Mouse (Mus musculus): ENCODE results near the gene Lcn4.

Lcn4 gene

DNA sequence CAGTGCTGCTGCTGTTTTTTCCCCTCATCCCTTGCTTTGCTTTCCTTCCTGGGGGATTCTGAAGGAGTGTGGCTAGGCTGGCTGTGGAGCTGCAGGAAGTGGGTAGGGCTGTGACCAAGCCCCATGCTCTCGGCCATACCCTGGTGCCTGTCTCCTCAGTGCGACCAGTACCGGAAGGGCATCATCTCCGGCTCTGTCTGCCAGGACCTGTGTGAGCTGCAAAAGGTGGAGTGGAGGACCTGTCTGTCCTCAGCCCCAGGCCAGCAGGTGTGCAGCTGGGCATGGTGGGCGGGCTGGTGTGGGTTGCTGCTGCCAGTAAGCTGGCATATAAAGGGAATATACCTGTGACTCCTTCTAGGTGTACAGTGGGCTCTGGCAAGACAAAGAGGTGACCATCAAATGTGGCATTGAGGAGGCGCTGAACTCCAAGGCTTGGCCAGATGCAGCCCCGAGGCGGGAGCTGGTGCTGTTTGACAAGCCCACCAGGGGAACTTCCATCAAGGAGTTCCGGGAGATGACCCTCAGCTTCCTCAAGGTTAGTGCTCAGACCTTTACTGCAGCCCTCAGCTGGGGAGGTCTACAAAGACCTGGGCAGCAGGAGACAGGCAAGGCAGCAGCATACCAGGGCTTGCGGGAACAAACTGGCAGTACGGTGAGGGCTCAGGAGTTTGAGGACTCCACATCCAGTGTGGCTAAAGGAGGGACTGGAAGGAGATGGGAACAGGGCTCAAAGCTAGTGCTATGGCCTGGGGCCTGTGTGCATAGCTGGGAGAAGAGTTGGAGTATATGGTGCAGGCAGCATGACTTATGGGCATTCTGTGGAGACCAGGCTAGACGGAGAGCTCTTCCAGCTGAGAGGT, 36.2 kb downstream of the Lcn4 start:
- no peak for DNase-seq (ENCODE audit: low spot score)

DNA sequence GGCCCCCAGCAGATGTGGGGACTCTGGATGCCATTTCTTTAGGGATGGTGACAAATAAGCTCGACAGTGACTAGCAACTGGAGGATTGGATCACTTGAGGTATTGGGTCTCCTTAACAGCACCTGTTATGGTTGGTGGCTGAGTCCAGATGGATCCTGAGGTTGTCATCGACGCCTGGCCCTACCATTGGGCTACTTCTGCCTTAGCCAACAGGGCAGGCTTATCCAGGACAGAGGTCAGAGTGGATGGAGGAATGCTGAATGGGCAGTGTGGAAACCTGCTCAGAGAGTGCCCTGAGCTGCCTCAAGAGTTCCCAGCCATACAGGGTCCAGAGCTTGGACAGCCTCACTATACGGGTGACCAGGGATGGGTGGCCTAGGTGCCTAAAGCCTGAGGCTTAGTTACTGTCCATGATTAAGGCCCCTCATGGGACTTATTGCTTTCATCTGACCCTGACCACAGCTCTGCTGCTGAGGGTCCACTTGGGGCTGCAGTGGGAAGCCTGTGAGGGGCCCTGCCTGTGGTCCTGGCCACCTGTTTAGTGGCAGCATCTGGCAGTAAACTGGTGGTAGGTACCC, 37.0 kb downstream of the Lcn4 start:
- no peak for DNase-seq (ENCODE audit: low spot score)

DNA sequence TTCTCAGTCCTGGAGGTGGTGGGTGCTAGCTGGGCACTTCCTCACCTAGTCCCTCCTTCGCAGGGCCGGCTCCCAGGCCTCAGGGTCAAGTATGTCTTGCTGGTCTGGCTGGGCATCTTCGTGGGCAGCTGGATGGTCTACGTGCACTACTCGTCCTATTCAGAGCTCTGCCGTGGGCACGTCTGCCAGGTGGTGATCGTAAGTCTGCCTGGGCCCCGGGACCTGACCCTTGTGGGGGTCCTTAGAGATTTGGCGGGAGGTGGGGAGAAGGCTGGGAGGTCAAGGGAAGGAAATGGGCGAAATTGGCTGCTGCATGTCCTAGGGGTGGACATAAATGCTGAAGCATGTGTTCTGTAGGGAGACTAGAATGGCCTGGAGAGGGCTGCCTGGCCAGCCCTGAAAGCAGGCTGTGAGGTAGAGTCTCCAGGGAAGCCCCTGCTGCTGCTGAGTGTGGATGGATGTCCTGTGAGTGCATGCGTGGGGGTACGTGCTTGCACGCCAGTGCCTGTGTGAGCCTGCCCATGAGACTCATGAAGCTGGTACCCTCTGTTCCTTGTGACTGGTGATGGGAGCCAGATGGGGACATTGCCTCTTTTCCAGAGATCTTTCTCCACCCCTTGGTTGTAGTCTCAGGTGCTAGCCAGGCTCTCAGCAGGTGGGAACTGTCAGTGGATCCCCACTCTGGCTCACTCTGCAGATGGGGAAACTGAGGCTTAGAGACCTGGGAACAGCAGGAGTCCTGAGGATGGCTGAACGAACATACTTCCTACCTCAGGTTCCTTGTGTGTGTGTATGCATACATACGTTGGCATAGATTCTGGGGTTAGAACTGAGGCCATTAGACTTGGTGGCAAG, 38.3 kb downstream of the Lcn4 start:
- no peak for DNase-seq (ENCODE audit: low spot score)

- no peak for DNase-seq (ENCODE audit: low spot score)
Measured at GRCm38 (mm10) chr2:26628792-26629437, 42.2 kb downstream of the Lcn4 start.

DNA sequence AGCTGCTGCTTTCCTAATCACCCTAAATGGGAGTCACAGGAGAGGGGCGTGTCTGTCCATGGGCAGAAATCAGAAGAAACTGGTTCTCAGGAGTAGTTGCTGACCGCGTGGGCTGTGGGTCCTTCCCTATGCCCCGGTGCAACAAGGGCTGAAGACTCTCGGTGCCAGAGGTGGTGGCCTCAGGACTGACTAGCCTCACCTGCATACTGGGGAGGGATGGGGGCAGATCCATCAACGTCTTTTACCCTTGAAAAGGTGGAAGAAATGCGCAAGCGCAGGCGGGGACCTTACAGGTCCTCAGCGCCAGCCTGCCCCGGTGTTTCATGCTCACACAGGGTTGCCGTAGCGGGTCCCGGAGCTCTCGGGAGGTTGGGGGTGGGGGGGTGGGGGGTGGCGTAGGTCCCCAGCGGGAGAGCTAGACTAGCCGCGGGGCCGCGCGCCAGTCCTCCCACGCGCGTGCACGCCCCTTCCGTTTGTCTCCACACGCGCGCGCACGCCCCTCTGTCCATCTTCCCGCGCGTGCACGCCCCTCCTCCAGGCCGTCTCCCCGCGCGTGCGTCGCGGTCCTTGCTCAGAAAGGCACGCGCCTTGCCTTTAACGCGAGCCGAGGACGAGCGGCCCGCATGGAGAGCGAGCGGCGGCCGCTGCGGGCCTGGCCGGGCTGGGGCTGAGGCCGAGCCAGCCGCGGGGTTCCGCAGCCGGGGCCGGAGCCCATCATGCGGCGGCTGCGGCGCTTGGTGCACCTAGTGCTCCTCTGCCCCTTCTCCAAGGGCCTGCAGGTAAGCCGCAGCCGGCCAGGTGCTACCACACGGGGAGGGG, 43.0 kb downstream of the Lcn4 start, which contains the start of gene Fam69b:
Gene Fam69b (plus strand): TSS at position 537 of the 819 bp plus-strand sequence.
- peak; percentile 66 for DNase-seq (ENCODE audit: low spot score)

DNA sequence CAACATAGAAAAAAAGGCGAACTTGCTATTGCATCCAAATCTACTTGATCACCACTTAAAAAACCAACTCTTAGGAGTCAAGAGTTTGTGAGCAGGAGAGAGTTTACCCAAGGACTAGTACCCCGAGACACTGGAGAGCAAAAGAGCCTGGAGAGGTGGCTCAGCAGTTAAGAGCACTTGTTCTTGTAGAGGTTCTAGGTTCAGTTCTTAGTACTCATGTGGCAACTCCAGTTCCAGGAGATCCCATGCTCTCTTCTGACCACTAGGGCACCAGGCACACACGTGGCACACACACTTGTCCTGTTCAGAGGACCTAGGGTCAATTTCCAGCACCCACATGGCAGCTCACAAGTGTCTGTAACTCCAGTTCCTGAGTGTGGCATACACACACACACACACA, 45.0 kb downstream of the Lcn4 start:
- DNase-seq (ENCODE audit: low spot score), result no peak

- no peak for DNase-seq (ENCODE audit: low spot score)
Measured at GRCm38 (mm10) chr2:26625419-26625818, 45.7 kb downstream of the Lcn4 start.

DNA sequence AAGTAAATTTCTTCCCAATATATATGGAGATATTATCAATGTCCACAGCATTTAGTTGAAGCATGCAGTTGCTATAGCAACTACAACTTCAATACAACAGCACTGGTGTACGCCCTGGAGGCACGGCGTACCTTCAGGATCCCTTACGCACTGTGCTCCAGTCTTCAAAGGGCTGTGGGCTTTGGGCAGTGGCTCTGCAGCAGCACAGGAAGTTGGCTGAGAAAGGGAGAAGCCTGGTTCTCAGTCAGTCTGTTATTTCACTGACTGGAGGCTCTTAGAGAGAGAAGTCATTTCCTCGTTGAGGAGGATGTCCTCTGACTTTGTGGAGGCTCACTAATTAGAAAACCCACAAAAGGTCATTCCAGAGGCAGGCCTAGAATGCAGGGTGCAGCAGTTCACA, 48.1 kb downstream of the Lcn4 start:
- no peak for DNase-seq (ENCODE audit: low spot score)

- DNase-seq (ENCODE audit: low spot score), result no peak
Measured at GRCm38 (mm10) chr2:26621246-26621645, 49.8 kb downstream of the Lcn4 start.

GRCm38 (mm10) chr2:26617928-26618327, 53.2 kb downstream of the Lcn4 start:
- DNase-seq (ENCODE audit: low spot score), result no peak

Measured in layer of hippocampus, adult 9-10 months (tissue).